10 mouse cellular contexts compared by ENCODE assay signal in genomic region chr4:102591798-102592197, GRCm38 (mm10).
DNase-seq lines count a peak whose midpoint lies in the region; ATAC-seq and TF ChIP-seq lines count a peak whose summit lies in the region.
"Had no signal": no experiment of that assay in that cellular context is flagged by ENCODE, and none has a peak within 500 bp of the region (broad histone marks: within the 10 kb centered on the region; RNA-seq: fewer than 3 reads in every experiment).

No protein-coding gene starts in this region.

- no peak for TF ChIP-seq POLR2A in olfactory bulb, adult 2 months (IDR thresholded peaks at IDR 0.05; ENCODE audit: insufficient read depth, low read depth, low read length)

- peak overlapping the region; percentile 90 for H3K27ac ChIP-seq in olfactory bulb, adult 2 months (ENCODE audit: insufficient read depth, low read depth, low read length)
- H3K27ac ChIP-seq: limb, embryonic 15.5 days had no signal

- WGBS in olfactory bulb, adult 2 months = 11% methylated on average over 4 of the region's 4 CpGs

- peak overlapping the region; percentile 12; the same call in 1 of the 2 replicates for H3K4me3 ChIP-seq in olfactory bulb, adult 2 months (ENCODE audit: insufficient read depth, low read depth, low read length)
- H3K4me3 ChIP-seq: limb, embryonic 15.5 days had no signal

- TF ChIP-seq CTCF in olfactory bulb, adult 2 months (IDR thresholded peaks at IDR 0.05; ENCODE audit: insufficient read depth, low read depth, low read length) = no peak

- ATAC-seq in frontal cortex, adult (ENCODE audit: low TSS enrichment) = peak; percentile 45
- ATAC-seq in megakaryocyte progenitor cell, adult 5-6 weeks (replicated peaks; ENCODE audit: poor library complexity) = no peak
- ATAC-seq: intestine, postnatal 0 days had no signal

- no peak for DNase-seq in frontal cortex, postnatal 14 days (ENCODE audit: low spot score in 2 of 2)
- peak; percentile 88 for DNase-seq in brain, adult 2 months (ENCODE audit: low read depth, low spot score)
- DNase-seq in left cerebral cortex, adult 9 months (ENCODE audit: low spot score in 2 of 2) = peak; percentile 53 to 54
- no peak for DNase-seq in lung, postnatal 36 days
- no peak for DNase-seq in urinary bladder, postnatal 4 days (ENCODE audit: low spot score in 2 of 2)

- peaks cover 9% of the 10 kb centered on the region for H3K4me1 ChIP-seq in olfactory bulb, adult 2 months (ENCODE audit: control insufficient read depth, insufficient read depth, low read length)

Comparison
In these comparisons a context has a peak if more than half of its experiments do, and no peak if none do; other contexts are left out.
1. DNase-seq: peak in brain, adult 2 months (single experiment) and left cerebral cortex, adult 9 months (2 of 2); none in frontal cortex, postnatal 14 days (0 of 2), lung, postnatal 36 days (single experiment) and urinary bladder, postnatal 4 days (0 of 2).